Mouse (Mus musculus): ENCODE measurements around the gene Ap2m1. TPM values are rescaled to one million over a fixed set of nuclear protein-coding genes. Genes with fewer than 3 reads are reported as not detected.
A peak's percentile ranks its signal among the peaks of the same experiment; 100 is the strongest.

Ap2m1 gene
- total RNA-seq, 2 experiments from 2014 or later = 917 to 964 TPM

GRCm38 (mm10) chr16:20517701-20518374 is 17.4 kb upstream of the Ap2m1 start:
- DNase-seq (ENCODE audit: low spot score in 2 of 2) = no peak
- intact Hi-C loops (cut with DNase I) = loop anchor here (5.0 kb wide), 1 partner anchor 124 kb away; no protein-coding TSS in a partner anchor

DNA sequence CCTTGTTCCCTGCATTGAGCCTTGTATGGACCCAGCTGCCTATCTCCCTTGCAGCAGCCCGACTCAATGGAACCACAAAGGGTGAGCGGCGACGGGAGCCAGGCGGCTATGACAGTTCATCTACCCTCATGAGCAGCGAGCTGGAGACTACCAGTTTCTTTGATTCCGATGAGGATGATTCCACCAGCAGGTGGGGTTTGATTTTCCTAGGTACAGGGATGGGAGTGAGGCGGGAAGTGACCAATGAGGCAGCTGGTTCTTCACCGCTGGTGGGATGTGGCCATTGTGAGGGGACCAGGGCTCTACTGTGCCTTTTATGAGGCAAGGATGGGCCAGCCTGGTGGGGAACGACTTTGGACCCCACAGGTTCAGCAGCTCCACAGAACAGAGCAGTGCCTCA is 11.4 kb upstream of the Ap2m1 start:
- DNase-seq (ENCODE audit: low spot score in 2 of 2) = no peak
- intact Hi-C loops (cut with DNase I) = no loop called here

DNA sequence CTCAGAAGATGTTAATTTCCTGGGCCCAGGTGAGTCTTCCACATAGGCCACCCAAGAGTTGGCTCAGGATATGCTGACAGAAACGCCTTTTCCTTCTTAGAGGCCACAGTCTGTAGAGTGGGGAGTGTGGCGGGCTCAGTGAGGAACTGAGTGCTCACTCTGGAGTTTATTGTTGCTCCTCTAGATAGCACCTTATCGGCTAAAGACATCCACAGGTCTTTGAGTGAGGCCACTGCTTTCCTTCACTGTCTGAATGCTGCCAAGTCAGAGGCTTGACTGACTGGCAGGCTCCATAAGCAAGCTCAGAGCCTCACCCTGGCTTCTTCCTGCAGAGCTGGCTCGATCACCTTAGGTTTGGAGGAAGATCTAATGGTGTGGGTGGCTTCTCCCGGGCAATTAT is 6.5 kb upstream of the Ap2m1 start:
- no peak for DNase-seq (ENCODE audit: low spot score in 2 of 2)
- intact Hi-C loops (cut with DNase I) = no loop called here

GRCm38 (mm10) chr16:20529375-20529774 is 5.9 kb upstream of the Ap2m1 start:
- DNase-seq (ENCODE audit: low spot score in 2 of 2) = peak in 1 of 2 experiments; percentile 22
- intact Hi-C loops (cut with DNase I) = no loop called here

DNA sequence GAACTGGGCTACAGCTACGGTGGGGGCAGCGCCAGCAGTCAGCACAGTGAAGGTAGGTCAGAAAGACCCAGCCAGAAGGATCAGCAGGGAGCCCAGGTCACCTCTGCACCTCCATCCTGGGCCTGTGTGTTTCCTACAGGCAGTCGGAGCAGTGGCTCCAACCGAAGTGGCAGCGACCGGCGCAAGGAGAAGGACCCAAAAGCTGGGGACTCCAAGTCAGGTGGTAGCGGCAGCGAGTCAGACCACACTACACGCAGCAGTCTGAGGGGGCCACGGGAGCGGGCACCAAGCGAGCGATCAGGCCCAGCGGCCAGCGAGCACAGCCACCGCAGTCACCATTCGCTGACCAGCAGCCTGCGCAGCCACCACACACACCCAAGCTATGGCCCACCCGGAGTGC is 4.3 kb upstream of the Ap2m1 start:
- DNase-seq (ENCODE audit: low spot score in 2 of 2) = no peak
- intact Hi-C loops (cut with DNase I) = no loop called here

GRCm38 (mm10) chr16:20534617-20535295 is 522 bp upstream of the Ap2m1 start:
- intact Hi-C loops (cut with DNase I) = no loop called here
- DNase-seq (ENCODE audit: low spot score in 2 of 2) = no peak

DNA sequence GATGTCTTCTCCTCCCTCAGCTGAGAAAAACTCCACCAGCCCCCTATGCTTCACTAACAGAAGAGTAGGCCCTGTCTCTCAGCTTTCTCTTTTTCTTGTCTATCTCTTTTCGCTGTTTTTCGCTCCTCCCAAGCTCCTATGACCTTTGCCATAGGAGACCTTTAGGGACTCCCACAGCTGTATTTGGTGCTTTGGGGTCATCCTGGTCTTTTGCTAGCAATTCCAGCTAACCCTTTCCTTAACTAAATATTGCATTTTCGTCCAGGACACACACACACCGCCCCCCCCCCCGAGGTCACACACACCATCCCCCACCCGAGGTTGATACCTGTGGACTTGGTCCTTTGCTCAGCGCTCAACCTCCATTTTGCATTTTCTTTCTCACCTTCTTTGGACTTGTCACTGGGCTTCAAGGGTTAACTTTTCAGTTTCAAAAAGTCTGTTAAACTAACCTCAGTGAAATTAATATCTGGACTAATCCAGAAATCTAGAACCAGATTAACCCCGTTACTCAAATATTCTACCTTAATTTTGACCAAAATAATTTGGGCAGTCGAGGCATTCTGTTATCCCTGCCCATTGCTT is 895 bp downstream of the Ap2m1 start:
- DNase-seq (ENCODE audit: low spot score in 2 of 2) = no peak
- intact Hi-C loops (cut with DNase I) = no loop called here

DNA sequence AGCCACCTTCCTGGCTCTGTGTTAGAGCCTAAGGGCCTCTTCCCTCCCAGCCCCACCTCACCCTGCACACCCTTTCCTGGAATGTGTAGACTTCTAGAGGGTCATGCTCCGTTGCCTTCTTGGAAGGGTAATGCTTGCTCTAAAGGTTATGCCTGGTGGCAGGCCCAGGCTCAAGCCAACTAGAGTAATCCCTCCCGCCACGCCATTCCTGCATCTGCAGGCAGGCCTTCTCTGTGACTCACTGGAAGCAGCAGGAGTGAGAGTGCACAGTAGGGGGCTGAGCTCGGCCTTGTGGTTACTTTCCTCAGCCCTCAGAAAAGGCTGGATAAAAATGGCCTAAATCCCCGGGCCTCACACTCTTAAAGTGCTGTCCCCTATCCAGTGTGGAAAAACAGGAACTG is 1.8 kb downstream of the Ap2m1 start:
- peak; percentile 26 to 30 for DNase-seq (ENCODE audit: low spot score in 2 of 2)
- intact Hi-C loops (cut with DNase I) = no loop called here

- intact Hi-C loops (cut with DNase I) = no loop called here
- DNase-seq (ENCODE audit: low spot score in 2 of 2) = no peak
Measured at GRCm38 (mm10) chr16:20537601-20538320, 2.5 kb downstream of the Ap2m1 start.

GRCm38 (mm10) chr16:20539649-20540048 is 4.4 kb downstream of the Ap2m1 start:
- intact Hi-C loops (cut with DNase I) = no loop called here

DNA sequence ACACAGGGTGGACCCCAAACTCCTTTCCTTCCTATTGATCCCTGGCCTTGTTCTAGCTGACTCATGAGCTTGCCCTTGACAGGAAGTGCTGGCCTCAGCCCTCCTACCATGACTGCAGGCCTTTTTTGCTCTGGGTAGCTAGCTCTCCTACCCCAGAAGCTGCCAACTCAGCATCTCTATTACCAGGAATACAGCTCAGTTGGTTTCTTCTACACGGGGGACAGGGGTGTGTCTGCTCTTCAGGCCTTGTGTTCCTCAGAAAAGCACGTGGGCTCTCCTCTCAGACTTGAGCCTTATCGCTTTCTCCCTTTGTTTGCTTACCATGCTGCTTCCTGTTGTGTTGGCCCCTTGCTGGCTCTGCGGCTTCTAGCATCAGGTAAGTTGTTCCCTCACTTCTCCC is 5.2 kb downstream of the Ap2m1 start:
- DNase-seq (ENCODE audit: low spot score in 2 of 2) = no peak
- intact Hi-C loops (cut with DNase I) = no loop called here

More at GRCm38 (mm10) chr16:20539649-20540048, 4.4 kb downstream of the Ap2m1 start:
- DNase-seq (ENCODE audit: low spot score in 2 of 2) = no peak

- intact Hi-C loops (cut with DNase I) = loop anchor here (5.0 kb wide), 1 partner anchor 38 kb away; no protein-coding TSS in a partner anchor
- no peak for DNase-seq (ENCODE audit: low spot score in 2 of 2)
Measured at GRCm38 (mm10) chr16:20545696-20546095, 10.4 kb downstream of the Ap2m1 start.

DNA sequence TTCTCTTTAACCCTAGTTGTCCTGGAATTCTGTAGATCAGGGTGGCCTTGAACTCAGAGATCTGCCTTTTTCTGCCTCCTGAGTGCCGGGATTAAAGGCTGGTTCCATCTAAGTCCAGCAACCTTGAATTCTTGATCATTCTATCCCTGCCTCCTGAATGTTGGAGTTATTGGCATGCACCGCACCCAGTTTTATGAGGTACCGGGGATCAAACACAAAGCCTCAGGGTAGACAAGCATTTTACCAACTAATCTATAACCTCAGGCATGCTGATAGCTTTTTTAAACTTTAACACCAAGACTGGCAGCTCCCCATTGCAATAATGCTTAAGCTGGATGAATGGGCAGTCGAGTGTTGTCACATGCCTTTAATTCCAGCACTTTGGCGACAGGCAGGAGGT is 12.1 kb downstream of the Ap2m1 start:
- intact Hi-C loops (cut with DNase I) = loop anchor here (5.0 kb wide), 1 partner anchor 40 kb away; no protein-coding TSS in a partner anchor
- no peak for DNase-seq (ENCODE audit: low spot score in 2 of 2)

DNA sequence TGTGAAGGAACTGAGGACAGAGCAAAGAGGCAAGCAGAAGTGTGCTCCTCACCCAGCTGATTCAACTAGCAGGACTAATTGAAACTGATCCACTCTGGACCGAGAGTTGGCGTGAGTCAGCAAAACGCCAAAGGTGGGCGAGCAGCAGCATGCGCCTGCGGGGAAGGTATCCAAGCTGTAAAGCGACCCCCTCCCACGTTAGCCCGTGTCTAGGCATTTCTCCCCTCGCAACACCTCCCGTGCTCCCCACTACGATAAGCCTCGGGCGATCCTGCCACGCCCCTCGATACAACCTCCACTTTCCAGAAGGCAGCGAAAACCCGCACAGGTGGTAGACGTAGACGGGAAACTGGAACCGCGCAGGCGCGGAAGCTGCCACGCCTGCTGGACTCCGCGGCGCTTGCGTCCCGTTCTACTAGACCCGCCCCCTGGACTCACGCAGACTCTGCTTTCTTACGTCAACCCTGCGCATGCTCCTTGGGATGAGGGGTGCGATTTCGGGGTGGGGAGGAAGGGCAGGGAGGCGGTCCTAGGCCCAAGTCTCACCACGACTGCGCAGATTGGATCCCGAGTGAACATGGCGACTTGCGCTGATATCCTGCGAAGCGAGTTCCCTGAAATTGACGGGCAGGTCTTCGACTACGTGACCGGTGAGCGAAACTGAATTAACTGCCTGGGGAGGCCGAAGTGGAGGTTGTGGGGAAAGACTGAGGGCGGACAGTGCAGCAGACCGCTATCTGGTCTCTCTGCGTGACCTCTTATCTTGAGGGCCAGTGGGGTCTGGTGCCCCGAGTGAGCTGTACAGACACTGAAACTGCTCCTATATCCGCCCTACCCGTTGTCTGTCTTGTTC is 13.0 kb downstream of the Ap2m1 start, which contains the start of gene Abcf3:
TSS of gene Abcf3 (plus strand) at position 482 of the 853 bp plus-strand sequence.
- intact Hi-C loops (cut with DNase I) = loop anchor here (5.0 kb wide), 1 partner anchor 41 kb away; no protein-coding TSS in a partner anchor

GRCm38 (mm10) chr16:20549161-20549560 is 13.9 kb downstream of the Ap2m1 start:
- no peak for DNase-seq (ENCODE audit: low spot score in 2 of 2)

More for the DNA sequence above, 13.0 kb downstream of the Ap2m1 start, which contains the start of gene Abcf3:
- DNase-seq (ENCODE audit: low spot score in 2 of 2) = peak; percentile 98

GRCm38 (mm10) chr16:20551691-20552090 is 16.4 kb downstream of the Ap2m1 start:
- intact Hi-C loops (cut with DNase I) = no loop called here
- DNase-seq (ENCODE audit: low spot score in 2 of 2) = no peak

More at GRCm38 (mm10) chr16:20549161-20549560, 13.9 kb downstream of the Ap2m1 start:
- intact Hi-C loops (cut with DNase I) = loop anchor here (5.0 kb wide), 1 partner anchor 42 kb away; no protein-coding TSS in a partner anchor

DNA sequence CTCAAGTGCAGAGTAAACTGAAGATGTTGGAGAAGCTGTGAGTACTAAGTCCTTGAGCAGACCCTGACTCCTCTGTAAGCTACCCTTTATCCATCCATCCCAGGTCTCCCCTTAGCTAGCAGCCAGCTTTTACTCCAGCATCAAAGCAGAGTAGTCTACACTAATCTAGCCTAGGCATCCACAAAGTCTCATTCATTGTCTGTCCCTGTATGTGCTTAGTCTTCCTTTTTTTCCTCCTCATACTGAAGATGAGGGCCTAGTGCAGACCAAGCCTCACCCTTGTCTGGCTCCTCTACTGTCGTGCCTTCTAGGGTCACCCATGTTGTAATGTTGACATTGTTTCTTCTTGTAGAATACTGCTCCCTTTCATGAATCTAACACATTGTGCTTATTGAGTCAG is 17.3 kb downstream of the Ap2m1 start:
- intact Hi-C loops (cut with DNase I) = no loop called here
- no peak for DNase-seq (ENCODE audit: low spot score in 2 of 2)

- intact Hi-C loops (cut with DNase I) = no loop called here
- no peak for DNase-seq (ENCODE audit: low spot score in 2 of 2)
Measured at GRCm38 (mm10) chr16:20555000-20555399, 19.7 kb downstream of the Ap2m1 start.

- intact Hi-C loops (cut with DNase I) = no loop called here
- no peak for DNase-seq (ENCODE audit: low spot score in 2 of 2)
Measured at GRCm38 (mm10) chr16:20557381-20557780, 22.1 kb downstream of the Ap2m1 start.
